Mouse (Mus musculus) liver, adult (tissue): ENCODE data around the gene Madcam1.

Experiments
- GATA4 ChIP-seq: IDR thresholded peaks from 2 replicates; pipeline ENCODE4 v1.6.1; 2014; ENCODE audit warnings: mild to moderate bottlenecking, low read length; ENCODE audit not compliant: insufficient replicate concordance

The Madcam1 gene

GRCm38 (mm10) chr10:79680606-79681495 is 16.5 kb downstream of the Madcam1 start:
- no peak for TF ChIP-seq GATA4

GRCm38 (mm10) chr10:79681591-79682245 is 17.4 kb downstream of the Madcam1 start, which contains the start of gene Cdc34:
Cdc34 (plus strand) TSS chr10:79682195.
- TF ChIP-seq GATA4, result peak; percentile 21; the same call in 1 of the 2 replicates

GRCm38 (mm10) chr10:79682551-79682915 is 18.2 kb downstream of the Madcam1 start:
- TF ChIP-seq GATA4, result no peak

- TF ChIP-seq GATA4, result no peak
Observed at GRCm38 (mm10) chr10:79682916-79683582, 18.7 kb downstream of the Madcam1 start.

- no peak for TF ChIP-seq GATA4
Observed at GRCm38 (mm10) chr10:79683726-79684640, 19.6 kb downstream of the Madcam1 start.

GRCm38 (mm10) chr10:79684770-79685600 is 20.6 kb downstream of the Madcam1 start:
- TF ChIP-seq GATA4, result no peak

GRCm38 (mm10) chr10:79686219-79686618 is 21.9 kb downstream of the Madcam1 start:
- TF ChIP-seq GATA4, result no peak

- TF ChIP-seq GATA4, result no peak
Observed at GRCm38 (mm10) chr10:79686691-79687090, 22.3 kb downstream of the Madcam1 start.

GRCm38 (mm10) chr10:79687513-79687912 is 23.2 kb downstream of the Madcam1 start:
- no peak for TF ChIP-seq GATA4

GRCm38 (mm10) chr10:79688720-79689119 is 24.4 kb downstream of the Madcam1 start, which contains the start of gene Gzmm:
Gzmm (plus strand) TSS chr10:79689020.
- TF ChIP-seq GATA4, result no peak

- no peak for TF ChIP-seq GATA4
Observed at GRCm38 (mm10) chr10:79689178-79689577, 24.8 kb downstream of the Madcam1 start.

GRCm38 (mm10) chr10:79691986-79692548 is 27.7 kb downstream of the Madcam1 start:
- no peak for TF ChIP-seq GATA4

- no peak for TF ChIP-seq GATA4
Observed at GRCm38 (mm10) chr10:79693580-79694378, 29.4 kb downstream of the Madcam1 start.

GRCm38 (mm10) chr10:79694379-79694655 is 30.0 kb downstream of the Madcam1 start:
- TF ChIP-seq GATA4, result no peak
